Mouse (Mus musculus): Measurements from ENCODE around the gene Kpna1. TPM values are rescaled to one million over a fixed set of nuclear protein-coding genes. Genes with fewer than 3 reads are reported as not detected.
"Not testable (repeated sequence)": the region's sequence is repeated elsewhere in the genome, so short reads cannot be mapped to it uniquely, and the experiment has no call there.

The Kpna1 gene
- polyA plus RNA-seq, 2 experiments = 15.4 to 38.7 TPM

GRCm38 (mm10) chr16:35939690-35940089, 38.9 kb upstream of the Kpna1 start:
- Histone ChIP-seq H3K4me1 (ENCODE audit: control insufficient read depth, insufficient read depth, low read length) (peaks cover 6% of the 10 kb centered on the region; the same call in 1 of the 2 replicates), H3K27me3 (ENCODE audit: control insufficient read depth, insufficient read depth, low read length) (no peaks in the 10 kb centered on the region), H3K4me3 (replicated peaks; ENCODE audit: low read length) (peak overlapping the region; percentile 54), H3K36me3 (ENCODE audit: control insufficient read depth, insufficient read depth, low read length) (no peaks in the 10 kb centered on the region), H3K4me2 (replicated peaks; ENCODE audit: low read depth, low read length, severe bottlenecking) (peak overlapping the region; percentile 78), H3K9me3 (ENCODE audit: control insufficient read depth, low read length) (no peaks in the 10 kb centered on the region), H3K27ac (replicated peaks; ENCODE audit: low read depth, low read length) (no peak overlapping the region), H3K9ac (ENCODE audit: low read depth, low read length, severe bottlenecking) (no peak overlapping the region)
- DNase-seq (ENCODE audit: low spot score) = peak; percentile 64
- ATAC-seq (ENCODE audit: low FRiP score, low read depth) = 0 out of 2 replicates have a peak, but pooled peaks have one; percentile 47
- no peak for TF ChIP-seq POLR2A (IDR thresholded peaks at IDR 0.05; ENCODE audit: borderline replicate concordance, extremely low read depth, insufficient read depth, insufficient read length)
- 17% methylated on average over 9 of the region's 9 CpGs for WGBS

- Histone ChIP-seq H3K9me3 (ENCODE audit: control insufficient read depth, low read length) (no peaks in the 10 kb centered on the region), H3K27me3 (ENCODE audit: control insufficient read depth, insufficient read depth, low read length) (no peaks in the 10 kb centered on the region), H3K36me3 (ENCODE audit: control insufficient read depth, insufficient read depth, low read length) (no peaks in the 10 kb centered on the region; the same call in 1 of the 2 replicates), H3K4me1 (ENCODE audit: control insufficient read depth, insufficient read depth, low read length) (peaks cover 6% of the 10 kb centered on the region; the same call in 1 of the 2 replicates), H3K4me3 (replicated peaks; ENCODE audit: low read length) (no peak overlapping the region), H3K4me2 (replicated peaks; ENCODE audit: low read depth, low read length, severe bottlenecking) (no peak overlapping the region), H3K9ac (ENCODE audit: low read depth, low read length, severe bottlenecking) (no peak overlapping the region), H3K27ac (replicated peaks; ENCODE audit: low read depth, low read length) (no peak overlapping the region)
- no peak for TF ChIP-seq POLR2A (IDR thresholded peaks at IDR 0.05; ENCODE audit: borderline replicate concordance, extremely low read depth, insufficient read depth, insufficient read length)
- 84% methylated on average over 7 of the region's 7 CpGs for WGBS
- no peak for DNase-seq (ENCODE audit: low spot score)
- ATAC-seq (ENCODE audit: low FRiP score, low read depth) = no peak
Measured at GRCm38 (mm10) chr16:35941382-35941781, 37.2 kb upstream of the Kpna1 start.

GRCm38 (mm10) chr16:35949264-35949663, 29.3 kb upstream of the Kpna1 start:
- Histone ChIP-seq H3K4me3 (replicated peaks; ENCODE audit: low read length) (no peak overlapping the region), H3K36me3 (ENCODE audit: control insufficient read depth, insufficient read depth, low read length) (no peaks in the 10 kb centered on the region; the same call in 1 of the 2 replicates), H3K9ac (ENCODE audit: low read depth, low read length, severe bottlenecking) (no peak overlapping the region), H3K27me3 (ENCODE audit: control insufficient read depth, insufficient read depth, low read length) (no peaks in the 10 kb centered on the region), H3K4me1 (ENCODE audit: control insufficient read depth, insufficient read depth, low read length) (no peaks in the 10 kb centered on the region), H3K4me2 (replicated peaks; ENCODE audit: low read depth, low read length, severe bottlenecking) (no peak overlapping the region), H3K9me3 (ENCODE audit: control insufficient read depth, low read length) (no peaks in the 10 kb centered on the region), H3K27ac (replicated peaks; ENCODE audit: low read depth, low read length) (no peak overlapping the region)
- WGBS = 74% methylated on average over 5 of the region's 5 CpGs
- ATAC-seq (ENCODE audit: low FRiP score, low read depth) (no peak), DNase-seq (ENCODE audit: low spot score) (no peak)
- no peak for TF ChIP-seq POLR2A (IDR thresholded peaks at IDR 0.05; ENCODE audit: borderline replicate concordance, extremely low read depth, insufficient read depth, insufficient read length)

GRCm38 (mm10) chr16:35951216-35951615, 27.3 kb upstream of the Kpna1 start:
- Histone ChIP-seq H3K27me3 (ENCODE audit: control insufficient read depth, insufficient read depth, low read length) (no peaks in the 10 kb centered on the region), H3K4me1 (ENCODE audit: control insufficient read depth, insufficient read depth, low read length) (no peaks in the 10 kb centered on the region), H3K9ac (ENCODE audit: low read depth, low read length, severe bottlenecking) (no peak overlapping the region), H3K36me3 (ENCODE audit: control insufficient read depth, insufficient read depth, low read length) (no peaks in the 10 kb centered on the region; the same call in 1 of the 2 replicates), H3K4me3 (replicated peaks; ENCODE audit: low read length) (no peak overlapping the region), H3K9me3 (ENCODE audit: control insufficient read depth, low read length) (no peaks in the 10 kb centered on the region), H3K27ac (replicated peaks; ENCODE audit: low read depth, low read length) (no peak overlapping the region), H3K4me2 (replicated peaks; ENCODE audit: low read depth, low read length, severe bottlenecking) (no peak overlapping the region)
- TF ChIP-seq POLR2A (IDR thresholded peaks at IDR 0.05; ENCODE audit: borderline replicate concordance, extremely low read depth, insufficient read depth, insufficient read length) = no peak
- DNase-seq (ENCODE audit: low spot score) = no peak
- ATAC-seq (ENCODE audit: low FRiP score, low read depth) = no peak
- WGBS = 91% methylated on average over 3 of the region's 3 CpGs

- Histone ChIP-seq H3K4me2 (replicated peaks; ENCODE audit: low read depth, low read length, severe bottlenecking) (no peak overlapping the region), H3K4me3 (replicated peaks; ENCODE audit: low read length) (no peak overlapping the region), H3K9ac (ENCODE audit: low read depth, low read length, severe bottlenecking) (no peak overlapping the region), H3K9me3 (ENCODE audit: control insufficient read depth, low read length) (no peaks in the 10 kb centered on the region), H3K27me3 (ENCODE audit: control insufficient read depth, insufficient read depth, low read length) (no peaks in the 10 kb centered on the region), H3K27ac (replicated peaks; ENCODE audit: low read depth, low read length) (no peak overlapping the region), H3K36me3 (ENCODE audit: control insufficient read depth, insufficient read depth, low read length) (no peaks in the 10 kb centered on the region), H3K4me1 (ENCODE audit: control insufficient read depth, insufficient read depth, low read length) (no peaks in the 10 kb centered on the region)
- TF ChIP-seq POLR2A (IDR thresholded peaks at IDR 0.05; ENCODE audit: borderline replicate concordance, extremely low read depth, insufficient read depth, insufficient read length) = no peak
- DNase-seq (ENCODE audit: low spot score) (no peak), ATAC-seq (ENCODE audit: low FRiP score, low read depth) (no peak)
- WGBS = 82% methylated on average over 5 of the region's 5 CpGs
Measured at GRCm38 (mm10) chr16:35952628-35953130, 25.9 kb upstream of the Kpna1 start.

- not testable (repeated sequence) for H3K36me3 ChIP-seq (ENCODE audit: control insufficient read depth, insufficient read depth, low read length); ATAC-seq (ENCODE audit: low FRiP score, low read depth); H3K27ac ChIP-seq (replicated peaks; ENCODE audit: low read depth, low read length); H3K4me1 ChIP-seq (ENCODE audit: control insufficient read depth, insufficient read depth, low read length); H3K9me3 ChIP-seq (ENCODE audit: control insufficient read depth, low read length); H3K4me2 ChIP-seq (replicated peaks; ENCODE audit: low read depth, low read length, severe bottlenecking); H3K27me3 ChIP-seq (ENCODE audit: control insufficient read depth, insufficient read depth, low read length); DNase-seq (ENCODE audit: low spot score); H3K4me3 ChIP-seq (replicated peaks; ENCODE audit: low read length); H3K9ac ChIP-seq (ENCODE audit: low read depth, low read length, severe bottlenecking)
- WGBS = 20% methylated on average over 3 of the region's 4 CpGs
Measured at GRCm38 (mm10) chr16:35965991-35966390, 12.6 kb upstream of the Kpna1 start.
